Mouse (Mus musculus) limb, embryonic 14.5 days (tissue): ENCODE measurements around the gene Apoc1. TPM values are rescaled to one million over a fixed set of nuclear protein-coding genes. Genes with fewer than 3 reads are reported as not detected.

Experiments
- ATAC-seq: fragments of 200-750 bp; cut with Nextera tagmentation; 2 replicates; pipeline ENCODE4 v1.8.0; 2017; ENCODE audit warnings: low read depth, moderate number of reproducible peaks, moderate TSS enrichment; ENCODE audit not compliant: low FRiP score
- DNase-seq: peaks from one replicate; pipeline ENCODE4 v3.0.0-alpha.2; 2015; ENCODE audit warnings: low spot score
- H3K27ac ChIP-seq: fragments of 300-500 bp; sonication (generic); replicated peaks from 2 replicates; pipeline ENCODE4 v1.5.1; 2014; ENCODE audit warnings: low read depth, mild to moderate bottlenecking, low read length, moderate library complexity, mixed read lengths
- H3K27me3 ChIP-seq: fragments of 300-500 bp; sonication (generic); 2 replicates; pipeline ENCODE4 v1.6.1; 2014; ENCODE audit warnings: low read length, mixed read lengths; ENCODE audit not compliant: control insufficient read depth, insufficient read depth
- H3K36me3 ChIP-seq: fragments of 300-500 bp; sonication (generic); 2 replicates; pipeline ENCODE4 v1.6.1; 2014; ENCODE audit warnings: mild to moderate bottlenecking, low read length, moderate library complexity, mixed read lengths; ENCODE audit not compliant: control insufficient read depth, insufficient read depth
- H3K4me1 ChIP-seq: fragments of 300-500 bp; sonication (generic); 2 replicates; pipeline ENCODE4 v1.6.1; 2014; ENCODE audit warnings: antibody characterized with exemption, low read length, mixed read lengths; ENCODE audit not compliant: control insufficient read depth, insufficient read depth
- H3K4me2 ChIP-seq: fragments of 300-500 bp; sonication (generic); replicated peaks from 2 replicates; pipeline ENCODE4 v1.6.1; 2014; ENCODE audit warnings: low read depth, mild to moderate bottlenecking, low read length, moderate library complexity; ENCODE audit not compliant: severe bottlenecking
- H3K4me3 ChIP-seq: fragments of 300-500 bp; sonication (generic); replicated peaks from 2 replicates; pipeline ENCODE4 v1.5.1; 2014; ENCODE audit warnings: low read length
- H3K9ac ChIP-seq: fragments of 300-500 bp; sonication (generic); 2 replicates; pipeline ENCODE4 v1.6.1; 2014; ENCODE audit warnings: mild to moderate bottlenecking, low read depth, low read length, moderate library complexity; ENCODE audit not compliant: severe bottlenecking
- H3K9me3 ChIP-seq: fragments of 300-500 bp; sonication (generic); 2 replicates; pipeline ENCODE4 v1.6.1; 2016; ENCODE audit warnings: low read length; ENCODE audit not compliant: control insufficient read depth
- POLR2A ChIP-seq: fragments of 200-500 bp; IDR thresholded peaks from 2 replicates; pipeline ENCODE4 v1.8.0; 2012; ENCODE audit warnings: inconsistent platforms, mild to moderate bottlenecking, moderate library complexity, borderline replicate concordance; ENCODE audit not compliant: insufficient read depth, insufficient read length; ENCODE audit errors: extremely low read depth
- WGBS: fragments of 180-500 bp; shearing (Covaris S2); extraction: QIAGEN DNeasy Blood & Tissue Kit; methylation state at CpG from one replicate; pipeline ENCODE4 v1.1.7; 2014; 5-methylcytosine and 5-hydroxymethylcytosine counted together
- polyA plus RNA-seq, 2 experiments: library from polyadenylated mRNA; depleted of rRNA in 1 of 2; stranded (reverse) in 1 of 2; unstranded in 1 of 2; fragments of >200 nt; fragmentation: Nextera tagmentation in 1 of 2; extraction: Ambion mirVana in 1 of 2; gene quantifications; 2 replicates each; pipeline versions ENCODE4 v1.2.1 to v1.2.3; 2012 to 2014

The Apoc1 gene
- polyA plus RNA-seq, 2 experiments: 16.4 to 36.5 TPM

GRCm38 (mm10) chr7:19718297-19718952 is 26.0 kb upstream of the Apoc1 start:
- Histone ChIP-seq H3K4me3 (no peak overlapping the region), H3K27me3 (no peaks in the 10 kb centered on the region), H3K9me3 (peaks cover 11% of the 10 kb centered on the region), H3K36me3 (peaks cover 45% of the 10 kb centered on the region), H3K9ac (no peak overlapping the region), H3K4me1 (peaks cover 5% of the 10 kb centered on the region; the same call in 1 of the 2 replicates), H3K27ac (no peak overlapping the region), H3K4me2 (no peak overlapping the region)
- TF ChIP-seq POLR2A: no peak
- ATAC-seq (no peak), DNase-seq (no peak)
- WGBS: 91% methylated on average over 5 of the region's 5 CpGs

GRCm38 (mm10) chr7:19717346-19717745 is 24.9 kb upstream of the Apoc1 start:
- Histone ChIP-seq H3K27me3 (no peaks in the 10 kb centered on the region), H3K4me3 (no peak overlapping the region), H3K9me3 (peaks cover 11% of the 10 kb centered on the region), H3K36me3 (peaks cover 47% of the 10 kb centered on the region), H3K27ac (no peak overlapping the region), H3K4me2 (no peak overlapping the region), H3K4me1 (peaks cover 5% of the 10 kb centered on the region; the same call in 1 of the 2 replicates), H3K9ac (no peak overlapping the region)
- 87% methylated on average over 4 of the region's 4 CpGs for WGBS
- ATAC-seq: no peak
- TF ChIP-seq POLR2A: no peak
- DNase-seq: no peak

- Histone ChIP-seq H3K27me3 (no peaks in the 10 kb centered on the region), H3K27ac (0 out of 2 replicates have a peak overlapping the region, but pooled peaks have one; percentile 59), H3K9me3 (peaks cover 11% of the 10 kb centered on the region), H3K4me2 (peak overlapping the region; percentile 55; the same call in 1 of the 2 replicates), H3K36me3 (peaks cover 51% of the 10 kb centered on the region), H3K9ac (no peak overlapping the region), H3K4me1 (peaks cover 5% of the 10 kb centered on the region; the same call in 1 of the 2 replicates), H3K4me3 (no peak overlapping the region)
- ATAC-seq (no peak), DNase-seq (no peak)
- WGBS: 87% methylated on average over 2 of the region's 2 CpGs
- no peak for TF ChIP-seq POLR2A
Observed at GRCm38 (mm10) chr7:19716822-19717221, 24.4 kb upstream of the Apoc1 start.

GRCm38 (mm10) chr7:19716055-19716682 is 23.7 kb upstream of the Apoc1 start:
- peak overlapping the region; percentile 55 for H3K4me2 ChIP-seq
- peak overlapping the region; percentile 59; the same call in 1 of the 2 replicates for H3K27ac ChIP-seq
- DNase-seq (no peak), ATAC-seq (no peak)
- peaks cover 7% of the 10 kb centered on the region for H3K9me3 ChIP-seq
- TF ChIP-seq POLR2A: no peak
- H3K4me1 ChIP-seq: peaks cover 5% of the 10 kb centered on the region; the same call in 1 of the 2 replicates
- H3K36me3 ChIP-seq: peaks cover 51% of the 10 kb centered on the region
- H3K27me3 ChIP-seq: no peaks in the 10 kb centered on the region
- 8% methylated on average over 17 of the region's 18 CpGs for WGBS
- peak overlapping the region; percentile 34 for H3K4me3 ChIP-seq
- no peak overlapping the region for H3K9ac ChIP-seq

GRCm38 (mm10) chr7:19715239-19716054 is 23.0 kb upstream of the Apoc1 start, which contains the start of gene Tomm40:
TSS of gene Tomm40 (minus strand) at chr7:19715438.
- DNase-seq (peak; percentile 100), ATAC-seq (peak; percentile 98)
- Histone ChIP-seq H3K27me3 (no peaks in the 10 kb centered on the region), H3K4me3 (peak within 1 kb of the TSS; percentile 95), H3K9me3 (no peaks in the 10 kb centered on the region; the same call in 1 of the 2 replicates), H3K4me2 (peak within 1 kb of the TSS; percentile 89), H3K27ac (peak within 1 kb of the TSS; percentile 59), H3K4me1 (peaks cover 5% of the 10 kb centered on the region; the same call in 1 of the 2 replicates), H3K9ac (peak within 1 kb of the TSS; percentile 92), H3K36me3 (peaks cover 50% of the 10 kb centered on the region)
- 0 out of 2 replicates have a peak, but pooled peaks have one; percentile 39 for TF ChIP-seq POLR2A
- under 1% methylated on average over 51 of the region's 59 CpGs for WGBS
